Mouse (Mus musculus) WW6 (cell line): Measurements from ENCODE around the gene Gm20388.

Experiments
- DNase-seq: peaks from one replicate; pipeline ENCODE4 v3.0.0-alpha.2; 2013; ENCODE audit warnings: low read depth, low spot score

Gm20388 gene

DNA sequence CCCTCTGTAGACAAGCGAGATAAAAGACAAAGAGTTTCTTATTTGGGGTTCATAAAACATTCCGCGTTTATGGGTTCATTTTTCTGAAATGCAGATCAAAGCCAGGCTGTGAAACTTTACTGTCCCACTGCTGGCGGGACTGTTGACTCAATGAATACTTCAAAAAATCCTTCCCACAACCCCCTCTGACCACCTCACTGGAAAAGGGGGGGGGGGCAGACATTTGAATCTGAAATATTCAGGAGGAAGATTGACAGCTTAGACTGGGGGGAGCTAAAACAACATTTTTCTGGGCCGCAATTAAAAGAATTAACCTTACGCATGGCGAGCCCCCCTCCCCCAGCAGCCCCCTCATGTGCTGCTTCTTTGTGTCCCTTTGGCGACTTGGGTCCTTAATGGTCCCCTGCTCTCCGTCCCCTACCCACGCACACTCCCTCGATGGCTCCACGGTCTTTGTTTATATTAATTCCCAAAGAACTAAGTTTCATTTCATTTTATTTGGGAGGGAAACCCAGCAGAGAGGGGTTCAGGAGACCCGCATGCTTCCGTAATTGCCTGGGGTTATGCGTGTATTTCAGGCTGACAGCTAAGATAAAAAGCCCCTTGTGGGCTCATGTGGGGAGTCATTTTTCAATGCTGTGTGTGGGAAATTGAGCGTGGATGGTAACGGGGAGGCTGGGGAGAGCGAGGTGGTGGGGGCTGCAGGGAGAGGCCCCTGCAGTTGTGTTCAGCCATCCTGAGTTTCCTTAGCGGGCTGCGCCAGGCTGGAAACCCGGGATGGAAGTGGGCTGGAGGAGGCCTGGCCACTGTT, 1270.0 kb downstream of the Gm20388 start:
- no peak for DNase-seq

GRCm38 (mm10) chr8:121181285-121181884, 1270.7 kb downstream of the Gm20388 start:
- no peak for DNase-seq

- no peak for DNase-seq
These were observed 1277.1 kb downstream of the Gm20388 start for GRCm38 (mm10) chr8:121187491-121188364.

DNA sequence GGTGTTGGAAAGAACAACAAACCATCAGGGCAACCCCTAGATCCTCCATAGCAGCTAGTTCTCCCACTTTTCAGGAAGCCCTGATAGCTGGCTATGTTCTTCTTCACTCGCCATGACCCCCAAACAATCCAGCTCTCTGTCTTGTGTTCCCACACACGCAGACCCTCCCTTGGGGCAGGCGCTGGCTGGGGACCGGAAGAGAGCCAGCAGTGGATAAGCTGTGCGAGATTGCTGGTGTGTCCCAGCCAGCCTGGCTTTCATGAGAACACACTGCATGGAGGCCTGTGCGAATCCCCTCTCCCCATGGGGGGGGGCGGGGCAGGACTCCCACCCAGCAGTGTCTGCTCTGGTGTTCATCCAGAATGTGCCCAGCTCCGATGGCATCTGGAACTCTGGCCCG, 1278.4 kb downstream of the Gm20388 start:
- no peak for DNase-seq

DNA sequence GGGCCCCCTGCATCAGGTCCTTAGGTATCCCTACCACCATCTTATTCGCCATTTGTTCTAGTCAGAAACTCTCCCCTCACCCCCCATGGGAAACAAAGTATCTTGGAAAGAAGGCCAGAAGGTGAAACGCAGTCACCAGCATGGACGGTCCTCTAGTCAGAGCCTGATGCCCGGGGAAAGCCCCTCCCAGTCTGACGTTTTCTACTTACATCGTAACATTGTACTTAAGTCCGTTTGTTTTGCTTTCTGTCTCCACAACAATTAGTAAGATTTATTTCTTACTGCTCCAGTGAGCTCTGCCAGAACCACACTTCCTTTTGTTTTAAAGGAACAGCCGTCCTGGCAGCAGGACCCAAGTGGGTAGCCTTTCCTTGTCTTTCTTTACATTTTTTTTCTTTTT, 1281.8 kb downstream of the Gm20388 start:
- no peak for DNase-seq

DNA sequence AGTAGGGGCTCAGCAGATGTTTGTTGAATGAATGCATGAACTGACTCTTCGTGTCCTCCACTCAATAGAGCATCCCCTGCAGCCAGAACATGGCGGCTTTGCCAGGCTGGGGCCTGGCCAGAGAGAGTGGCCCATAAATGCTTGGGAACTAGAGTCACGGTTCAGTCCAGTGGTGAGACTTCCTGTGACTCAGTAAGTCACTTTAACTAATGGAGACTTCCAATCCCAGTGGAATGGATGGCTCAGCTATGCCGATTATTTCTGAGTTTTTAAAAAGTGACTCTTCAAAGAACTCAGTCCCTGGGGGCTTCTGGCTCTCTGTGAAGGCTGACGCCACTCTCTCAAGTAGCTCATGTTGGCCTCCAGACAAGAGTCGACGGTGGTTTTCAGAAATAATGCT, 1285.3 kb downstream of the Gm20388 start:
- no peak for DNase-seq

GRCm38 (mm10) chr8:121196726-121197668, 1286.4 kb downstream of the Gm20388 start:
- DNase-seq, result no peak

GRCm38 (mm10) chr8:121200069-121200468, 1289.4 kb downstream of the Gm20388 start:
- no peak for DNase-seq

DNA sequence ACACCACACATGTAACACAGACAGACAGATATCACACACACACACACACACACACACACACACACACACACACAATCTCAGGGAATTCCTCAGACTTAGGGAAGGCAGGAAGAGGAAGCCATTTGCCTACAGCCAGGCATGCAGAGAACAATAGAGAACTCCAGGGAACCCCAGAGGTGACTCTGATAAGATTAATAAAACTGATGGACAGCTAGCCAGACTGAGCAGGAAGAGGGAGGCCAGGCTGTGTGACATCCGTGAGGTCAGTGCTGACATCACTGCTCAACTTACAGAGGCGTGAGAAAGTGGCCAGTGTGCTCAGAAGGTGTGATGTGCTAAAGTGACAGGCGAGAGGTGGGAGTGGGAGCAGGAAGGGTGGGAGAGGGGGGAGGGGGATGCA, 1290.3 kb downstream of the Gm20388 start:
- no peak for DNase-seq

GRCm38 (mm10) chr8:121201651-121202050, 1291.0 kb downstream of the Gm20388 start:
- DNase-seq, result no peak

DNA sequence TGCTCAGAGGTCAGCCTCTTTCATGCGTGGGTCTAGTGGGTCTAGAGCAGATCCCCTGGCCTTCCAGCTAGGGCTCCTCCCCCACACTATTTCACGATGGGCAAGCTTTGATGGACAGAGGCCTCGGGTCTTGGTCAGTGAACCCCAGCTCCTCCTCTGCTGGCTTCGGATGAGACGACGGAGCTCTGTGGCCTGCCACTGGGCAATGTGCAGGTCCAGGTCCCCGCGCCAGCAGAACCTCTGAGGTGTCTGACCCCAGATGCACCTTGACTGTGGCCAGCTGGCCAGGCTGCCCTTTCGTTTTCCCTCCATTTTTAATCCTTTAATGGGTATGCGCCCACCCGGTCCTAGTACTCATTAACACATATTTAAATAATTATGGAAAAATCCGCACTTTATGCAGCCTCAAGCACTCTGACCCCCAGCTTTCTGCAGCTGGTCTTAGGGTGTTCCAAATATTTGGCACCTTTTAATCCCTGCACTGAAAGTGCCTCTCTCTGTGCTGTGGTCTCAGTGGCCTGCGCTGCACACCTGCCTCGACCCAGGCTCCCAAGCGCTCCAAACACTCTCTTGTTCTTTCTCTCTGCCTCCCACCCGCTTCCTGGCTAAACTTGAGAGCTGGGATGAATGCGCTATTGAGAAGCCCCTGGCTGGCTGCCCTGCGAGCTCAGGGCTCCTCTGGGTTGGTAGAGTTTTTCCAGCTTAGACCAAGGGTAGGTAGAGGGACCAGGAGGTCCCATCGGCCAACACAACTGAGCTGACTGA, 1293.2 kb downstream of the Gm20388 start:
- DNase-seq, result no peak

DNA sequence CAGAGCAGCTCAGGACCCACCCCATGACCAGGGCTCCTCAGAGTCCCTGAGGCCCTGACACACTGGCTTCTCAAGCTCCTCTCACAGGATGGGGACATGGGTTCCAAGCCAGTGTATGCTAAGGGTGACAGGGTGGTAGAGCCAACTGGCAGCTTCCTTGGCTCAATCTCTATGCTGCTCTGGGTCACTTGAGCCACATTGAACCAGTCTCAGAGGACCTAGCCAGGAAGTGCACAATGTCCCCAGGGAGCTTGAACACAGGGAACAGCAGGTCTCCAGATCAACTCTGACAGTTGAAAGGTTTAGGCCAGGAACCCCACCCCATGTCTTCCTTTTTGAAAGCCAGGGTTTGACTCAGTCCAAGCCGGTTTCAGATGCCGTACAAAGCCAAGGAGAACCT, 1296.5 kb downstream of the Gm20388 start:
- no peak for DNase-seq

DNA sequence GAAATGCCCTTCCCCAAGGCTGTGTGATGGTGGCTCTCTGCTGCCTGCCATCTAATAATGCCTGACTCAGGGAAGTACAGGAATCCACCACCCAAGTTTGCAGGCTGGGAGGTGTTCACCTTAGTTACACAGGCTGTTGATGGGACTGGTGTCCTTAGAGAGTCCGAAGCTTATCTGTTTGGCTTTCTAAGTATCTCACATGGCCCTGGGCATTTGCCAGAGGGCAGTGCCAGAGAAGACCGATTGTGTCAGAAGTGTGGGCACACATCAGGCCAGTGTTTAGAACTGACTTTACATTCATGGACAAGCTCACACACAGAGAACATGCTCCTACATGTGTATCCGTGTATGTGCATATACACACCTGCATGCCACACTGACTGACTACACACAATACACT, 1300.0 kb downstream of the Gm20388 start:
- no peak for DNase-seq

DNA sequence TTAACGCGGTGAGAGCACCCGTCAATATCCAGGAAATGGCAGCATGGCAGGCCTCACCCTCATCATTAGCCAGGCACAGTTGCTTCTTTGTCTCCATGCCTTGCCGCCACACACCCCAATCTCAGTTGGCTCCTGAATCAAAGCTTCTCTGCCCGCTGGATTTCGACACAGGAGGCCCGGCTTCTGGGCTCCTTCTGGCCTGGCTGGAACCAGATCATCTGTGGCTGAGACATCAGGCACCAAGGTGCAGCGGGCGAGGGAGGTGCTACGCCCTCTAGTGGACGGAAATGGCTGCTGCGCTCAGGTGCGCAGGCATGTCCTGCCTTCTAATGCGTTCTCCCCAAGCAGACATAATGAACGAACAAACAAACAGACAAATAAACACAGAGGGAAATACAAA, 1302.6 kb downstream of the Gm20388 start:
- DNase-seq, result peak; percentile 63

DNA sequence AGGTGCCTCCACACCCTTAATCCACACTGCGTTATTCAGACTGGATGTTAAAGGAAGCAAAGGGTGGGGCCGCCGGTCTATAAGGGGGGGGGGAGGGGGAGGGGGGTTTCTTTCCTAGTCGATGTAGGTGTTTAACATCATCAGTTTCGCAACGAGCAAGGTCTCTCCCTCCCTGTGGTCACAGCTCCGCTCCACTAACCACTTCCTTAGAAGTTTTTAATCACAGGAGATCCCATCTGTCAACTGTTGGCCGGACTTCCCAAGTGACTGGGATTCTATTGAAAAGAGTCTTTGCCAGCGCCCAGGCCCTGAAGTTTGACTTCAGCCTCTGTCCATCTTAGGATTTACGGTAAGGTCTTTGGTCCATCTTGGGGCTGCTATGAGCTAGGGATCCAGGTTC, 1303.0 kb downstream of the Gm20388 start:
- DNase-seq, result no peak

DNA sequence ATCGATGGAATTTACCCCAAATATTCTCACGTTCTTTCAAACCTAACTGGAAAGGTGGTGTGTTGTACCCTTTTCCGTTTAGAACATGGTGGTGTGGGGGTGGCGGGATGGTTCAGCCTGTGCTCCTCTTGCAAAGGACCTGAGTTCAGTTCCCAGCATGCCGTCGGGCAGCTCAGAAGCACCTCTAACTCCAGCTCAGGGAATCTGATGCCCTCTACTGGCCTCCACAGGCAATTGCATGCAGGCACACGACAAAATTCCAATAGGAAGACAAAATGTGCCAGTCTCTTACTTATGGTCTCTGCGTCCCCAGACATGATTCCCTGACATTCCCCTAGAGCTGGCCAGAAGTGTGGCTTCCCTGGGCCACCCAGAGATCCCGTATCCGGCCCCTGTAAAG, 1304.3 kb downstream of the Gm20388 start:
- DNase-seq, result no peak

DNA sequence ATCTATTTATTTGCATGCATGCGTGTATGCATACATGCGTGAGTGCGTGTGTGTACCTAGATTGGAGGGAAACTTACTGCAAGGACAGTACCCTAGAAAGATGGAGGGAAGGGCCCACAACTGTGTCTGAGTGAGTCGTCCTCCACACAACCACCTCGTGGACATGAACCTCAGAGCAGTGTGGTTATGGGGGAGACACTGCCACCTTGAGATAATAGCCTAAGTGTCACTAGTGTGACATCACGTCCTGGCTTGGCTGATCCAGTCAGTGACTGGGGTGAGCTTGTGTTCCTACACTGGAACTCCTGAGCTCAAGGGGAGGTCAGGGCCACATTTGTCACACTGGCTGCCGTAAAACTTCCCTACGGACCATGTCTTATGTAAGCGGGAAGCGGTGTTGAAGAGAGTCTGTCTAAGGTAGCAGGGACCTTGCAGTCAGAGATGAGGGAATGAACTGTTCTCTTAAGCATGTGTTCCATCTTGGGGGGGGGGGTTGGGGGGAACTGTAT, 1305.9 kb downstream of the Gm20388 start:
- no peak for DNase-seq

GRCm38 (mm10) chr8:121218486-121218885, 1307.8 kb downstream of the Gm20388 start:
- no peak for DNase-seq

DNA sequence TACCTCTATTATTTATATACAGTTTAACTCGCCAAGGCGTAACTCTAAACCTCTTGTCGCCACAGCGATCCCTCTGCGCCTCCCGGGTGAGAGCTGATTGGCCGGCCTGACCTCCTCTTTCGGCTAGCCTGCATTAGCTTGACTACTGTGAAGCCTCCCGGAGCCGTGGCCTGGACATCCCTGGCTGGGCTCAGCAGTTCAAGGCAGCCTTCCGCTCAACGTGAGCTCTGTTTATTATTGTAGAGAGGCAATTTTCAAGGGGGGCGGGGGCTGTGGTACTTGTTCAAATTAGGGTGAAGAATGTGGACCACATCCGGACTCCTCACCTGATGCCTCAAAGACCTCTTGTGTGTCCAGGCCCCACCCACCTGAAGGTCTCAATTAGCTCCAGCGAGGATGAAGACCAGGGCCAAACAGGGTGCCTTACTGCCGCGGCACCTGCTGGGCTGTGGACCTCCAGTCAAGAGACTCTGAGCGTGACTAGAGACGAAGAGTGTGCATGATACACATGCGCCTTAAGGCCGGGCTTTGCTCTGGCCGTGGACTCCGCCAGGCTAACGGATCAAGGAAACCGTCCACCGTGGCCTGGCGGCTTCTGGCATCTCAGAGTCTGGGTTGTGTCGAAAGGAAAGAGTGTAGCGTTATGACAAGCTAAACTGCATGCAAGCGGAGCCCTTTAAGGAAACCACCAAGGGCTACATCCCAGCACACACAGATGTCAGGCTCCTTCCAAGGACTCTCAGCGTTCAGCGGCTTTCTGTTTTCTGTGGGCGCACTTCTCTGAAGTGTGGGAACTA, 1309.7 kb downstream of the Gm20388 start:
- no peak for DNase-seq
